Mouse (Mus musculus): ENCODE results near the gene 4930562C15Rik.

GRCm38 (mm10) chr16:4894201-4894908 lies 59.1 kb downstream of the 4930562C15Rik start:
- TF ChIP-seq CTCF (conservative IDR thresholded peaks at IDR 0.05; ENCODE audit: insufficient read depth, insufficient read length, low read depth, low read length) (no peak), POLR2A (IDR thresholded peaks at IDR 0.05; ENCODE audit: low read depth, low read length) (no peak)

Measured in kidney, adult 2 months (tissue).